10 mouse cellular contexts compared by ENCODE assay signal in genomic region chr5:105625504-105626150, GRCm38 (mm10).
DNase-seq lines count a peak whose midpoint lies in the region; ATAC-seq lines count a peak whose summit lies in the region.
"Had no signal": no experiment of that assay in that cellular context is flagged by ENCODE, and none has a peak within 500 bp of the region (broad histone marks: within the 10 kb centered on the region; RNA-seq: fewer than 3 reads in every experiment).

No protein-coding gene starts in this region.

- no peaks in the 10 kb centered on the region for H3K36me3 ChIP-seq in lung, embryonic 15.5 days
- no peaks in the 10 kb centered on the region for H3K36me3 ChIP-seq in kidney, embryonic 15.5 days

- H3K4me1 ChIP-seq in lung, embryonic 15.5 days: peaks cover 20% of the 10 kb centered on the region
- H3K4me1 ChIP-seq in kidney, embryonic 15.5 days: peaks cover 7% of the 10 kb centered on the region; the same call in 1 of the 2 replicates

- WGBS in lung, embryonic 15.5 days: 55% methylated on average over 8 of the region's 8 CpGs
- WGBS in kidney, embryonic 15.5 days: 65% methylated on average over 8 of the region's 8 CpGs

- H3K4me3 ChIP-seq in lung, embryonic 15.5 days: no peak overlapping the region
- no peak overlapping the region for H3K4me3 ChIP-seq in kidney, embryonic 15.5 days (replicated peaks)
- H3K4me3 ChIP-seq: myocyte had no signal

- H3K9ac ChIP-seq in lung, embryonic 15.5 days: no peak overlapping the region
- no peak overlapping the region for H3K9ac ChIP-seq in kidney, embryonic 15.5 days

- H3K4me2 ChIP-seq in lung, embryonic 15.5 days: no peak overlapping the region
- H3K4me2 ChIP-seq in kidney, embryonic 15.5 days: no peak overlapping the region

- peak; percentile 29 for DNase-seq in adrenal gland, postnatal 10 days
- no peak for DNase-seq in adrenal gland, postnatal 4 days (ENCODE audit: low spot score in 2 of 2)
- no peak for DNase-seq in lung, postnatal 10 days
- no peak for DNase-seq in cerebellum, adult 8-10 months
- no peak for DNase-seq in cerebellum, adult 11 months
- DNase-seq: left cerebral cortex, postnatal 4 days had no signal

- ATAC-seq in lung, embryonic 15.5 days (ENCODE audit: borderline replicate concordance, extremely low read depth, low FRiP score, low TSS enrichment): no peak
- ATAC-seq in kidney, embryonic 15.5 days (replicated peaks; ENCODE audit: low FRiP score): 0 out of 2 replicates have a peak, but pooled peaks have one; percentile 35
- peak; percentile 29; the same call in 1 of the 2 replicates for ATAC-seq in megakaryocyte progenitor cell, adult 5-6 weeks (replicated peaks; ENCODE audit: poor library complexity)

- H3K9me3 ChIP-seq in lung, embryonic 15.5 days: no peaks in the 10 kb centered on the region
- no peaks in the 10 kb centered on the region for H3K9me3 ChIP-seq in kidney, embryonic 15.5 days (replicated peaks)

- H3K27me3 ChIP-seq in lung, embryonic 15.5 days: no peaks in the 10 kb centered on the region
- H3K27me3 ChIP-seq in kidney, embryonic 15.5 days: no peaks in the 10 kb centered on the region

- peak overlapping the region; percentile 24 for H3K27ac ChIP-seq in lung, embryonic 15.5 days
- H3K27ac ChIP-seq in kidney, embryonic 15.5 days: peak overlapping the region; percentile 78
